Mouse (Mus musculus): ENCODE data around the gene Tet3.
"Not testable (repeated sequence)": the region's sequence is repeated elsewhere in the genome, so short reads cannot be mapped to it uniquely, and the experiment has no call there.

Gene Tet3

GRCm38 (mm10) chr6:83371350-83371749 lies 87.5 kb downstream of the Tet3 start:
- no peak for DNase-seq (ENCODE audit: low spot score in 2 of 2)

GRCm38 (mm10) chr6:83370316-83370965 lies 88.4 kb downstream of the Tet3 start:
- no peak for DNase-seq (ENCODE audit: low spot score in 2 of 2)

- no peak for DNase-seq (ENCODE audit: low spot score in 2 of 2)
Measured at GRCm38 (mm10) chr6:83363075-83363474, 95.8 kb downstream of the Tet3 start.

GRCm38 (mm10) chr6:83361523-83362248 lies 97.2 kb downstream of the Tet3 start:
- no peak for DNase-seq (ENCODE audit: low spot score in 2 of 2)

- DNase-seq (ENCODE audit: low spot score in 2 of 2) = no peak
Measured at GRCm38 (mm10) chr6:83357436-83357835, 101.4 kb downstream of the Tet3 start.

- DNase-seq (ENCODE audit: low spot score in 2 of 2) = peak; percentile 64 to 87
Measured at GRCm38 (mm10) chr6:83356569-83357138, 102.2 kb downstream of the Tet3 start.

GRCm38 (mm10) chr6:83354856-83355781 lies 103.8 kb downstream of the Tet3 start:
- no peak for DNase-seq (ENCODE audit: low spot score in 2 of 2)

- no peak for DNase-seq (ENCODE audit: low spot score in 2 of 2)
Measured at GRCm38 (mm10) chr6:83352666-83353410, 106.0 kb downstream of the Tet3 start.

GRCm38 (mm10) chr6:83351490-83352160 lies 107.3 kb downstream of the Tet3 start:
- no peak for DNase-seq (ENCODE audit: low spot score in 2 of 2)

- DNase-seq (ENCODE audit: low spot score in 2 of 2) = no peak
Measured at GRCm38 (mm10) chr6:83350851-83351405, 108.0 kb downstream of the Tet3 start.

GRCm38 (mm10) chr6:83350172-83350571 lies 108.7 kb downstream of the Tet3 start:
- no peak for DNase-seq (ENCODE audit: low spot score in 2 of 2)

- peak; percentile 83 to 94 for DNase-seq (ENCODE audit: low spot score in 2 of 2)
Measured at GRCm38 (mm10) chr6:83349274-83349958, 109.5 kb downstream of the Tet3 start.

GRCm38 (mm10) chr6:83348873-83349272 lies 110.0 kb downstream of the Tet3 start, which contains the start of gene Bola3:
Bola3 (plus strand) TSS chr6:83349147.
- peak in 1 of 2 experiments; percentile 17 for DNase-seq (ENCODE audit: low spot score in 2 of 2)

GRCm38 (mm10) chr6:83347916-83348315 lies 111.0 kb downstream of the Tet3 start:
- no peak for DNase-seq (ENCODE audit: low spot score in 2 of 2)

- DNase-seq (ENCODE audit: low spot score in 2 of 2) = not testable (repeated sequence)
Measured at GRCm38 (mm10) chr6:83345285-83345684, 113.6 kb downstream of the Tet3 start.

- no peak for DNase-seq (ENCODE audit: low spot score in 2 of 2)
Measured at GRCm38 (mm10) chr6:83342957-83343356, 115.9 kb downstream of the Tet3 start.

- no peak for DNase-seq (ENCODE audit: low spot score in 2 of 2)
Measured at GRCm38 (mm10) chr6:83341387-83341786, 117.5 kb downstream of the Tet3 start.

- no peak for DNase-seq (ENCODE audit: low spot score in 2 of 2)
Measured at GRCm38 (mm10) chr6:83327591-83328190, 131.2 kb downstream of the Tet3 start.

- DNase-seq (ENCODE audit: low spot score in 2 of 2) = no peak
Measured at GRCm38 (mm10) chr6:83326761-83327160, 132.1 kb downstream of the Tet3 start.

Measured in urinary bladder, postnatal 4 days (tissue).